Mouse (Mus musculus): ENCODE data around the gene Dtl.

Dtl gene

GRCm38 (mm10) chr1:191575458-191576247 lies at the start of gene Dtl, which contains the start of gene Ints7:
Dtl (minus strand) TSS chr1:191575544.
Ints7 (plus strand) TSS chr1:191575636.
- in situ Hi-C loops (cut with MboI, MseI): loop anchor here (5.0 to 25.0 kb wide), 3 partner anchors 242 to 1562 kb away; partner anchors contain the start of genes Diexf and Slc30a1

GRCm38 (mm10) chr1:191625026-191625425 lies 49.7 kb upstream of the Dtl start:
- in situ Hi-C loops (cut with MboI, MseI): no loop called here

GRCm38 (mm10) chr1:191624492-191624891 lies 49.1 kb upstream of the Dtl start:
- in situ Hi-C loops (cut with MboI, MseI): no loop called here

GRCm38 (mm10) chr1:191622801-191623200 lies 47.5 kb upstream of the Dtl start:
- in situ Hi-C loops (cut with MboI, MseI): no loop called here

- in situ Hi-C loops (cut with MboI, MseI): no loop called here
These were observed 45.8 kb upstream of the Dtl start for GRCm38 (mm10) chr1:191621096-191621495.

DNA sequence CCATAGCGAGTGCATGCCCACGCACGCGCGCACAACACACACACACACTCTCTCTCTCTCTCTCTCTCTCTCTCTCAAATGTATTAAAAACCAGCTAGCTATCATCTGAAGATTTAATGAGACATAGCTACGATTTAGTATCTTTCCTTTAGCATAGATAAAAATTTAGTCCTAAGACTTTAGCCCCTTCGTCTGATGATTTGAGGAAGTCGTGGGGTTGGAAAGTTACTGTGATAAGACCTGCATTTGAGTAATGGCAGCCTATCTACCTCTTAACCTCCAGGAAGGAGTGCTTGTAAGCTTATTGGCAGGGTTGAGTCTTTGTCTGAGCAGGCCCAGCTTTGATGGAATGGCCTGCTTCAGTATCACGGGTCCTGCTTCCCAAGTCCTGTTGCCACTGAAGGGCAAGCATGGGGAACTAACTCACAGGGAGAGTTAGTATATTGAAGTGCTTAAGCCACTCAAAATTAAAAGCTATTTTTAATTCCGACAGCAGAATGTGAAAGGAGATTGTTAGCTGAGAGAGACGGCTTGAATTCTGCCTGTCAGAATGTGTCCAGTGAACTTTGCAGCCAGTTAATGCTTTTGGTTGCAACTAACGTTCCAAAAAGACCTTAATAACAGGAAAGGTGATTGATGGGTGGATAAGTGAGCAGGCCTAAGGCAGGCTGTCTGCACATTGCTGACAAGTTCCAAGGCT lies 42.9 kb upstream of the Dtl start:
- in situ Hi-C loops (cut with MboI, MseI): no loop called here

DNA sequence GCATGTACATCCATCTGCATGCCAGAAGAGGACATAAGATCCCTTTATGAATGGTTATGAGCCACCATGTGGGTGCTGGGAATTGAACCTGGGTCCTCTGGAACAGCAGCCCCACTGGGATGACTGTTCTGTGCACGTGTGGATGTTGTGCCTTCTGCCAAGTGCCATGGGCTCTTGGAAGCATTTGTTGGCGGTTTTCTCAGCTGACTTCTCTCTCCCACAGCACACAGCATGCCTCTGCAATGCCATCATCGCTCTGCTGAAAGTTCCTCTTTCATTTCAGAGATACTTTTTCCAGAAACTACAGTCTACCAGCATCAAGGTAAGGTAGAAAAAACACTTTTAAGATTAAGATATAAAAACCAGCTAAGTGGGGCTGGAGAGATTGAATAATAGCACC lies 42.2 kb upstream of the Dtl start:
- in situ Hi-C loops (cut with MboI, MseI): no loop called here

- in situ Hi-C loops (cut with MboI, MseI): no loop called here
These were observed 40.9 kb upstream of the Dtl start for GRCm38 (mm10) chr1:191616245-191616644.

GRCm38 (mm10) chr1:191612877-191613276 lies 37.5 kb upstream of the Dtl start:
- in situ Hi-C loops (cut with MboI, MseI): no loop called here

DNA sequence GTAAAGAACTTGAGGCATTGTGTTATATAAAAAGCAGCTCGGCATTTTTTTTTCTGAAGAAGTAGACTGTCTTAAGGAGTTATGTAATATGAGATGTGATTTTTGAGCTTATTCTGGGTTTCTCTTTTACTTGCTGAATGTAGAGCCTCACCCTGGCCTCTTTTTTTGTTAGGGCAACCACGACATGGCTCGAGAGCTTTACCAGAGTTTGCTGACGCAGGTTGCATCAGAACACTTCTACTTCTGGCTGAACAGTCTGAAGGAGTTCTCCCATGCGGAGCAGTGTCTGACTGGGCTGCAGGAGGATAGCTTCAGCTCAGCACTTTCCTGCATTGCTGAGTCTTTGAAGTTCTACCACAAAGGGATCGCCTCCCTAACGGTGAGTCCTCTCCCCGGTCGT lies 36.3 kb upstream of the Dtl start:
- in situ Hi-C loops (cut with MboI, MseI): no loop called here

- in situ Hi-C loops (cut with MboI, MseI): no loop called here
These were observed 35.0 kb upstream of the Dtl start for GRCm38 (mm10) chr1:191610357-191610756.

DNA sequence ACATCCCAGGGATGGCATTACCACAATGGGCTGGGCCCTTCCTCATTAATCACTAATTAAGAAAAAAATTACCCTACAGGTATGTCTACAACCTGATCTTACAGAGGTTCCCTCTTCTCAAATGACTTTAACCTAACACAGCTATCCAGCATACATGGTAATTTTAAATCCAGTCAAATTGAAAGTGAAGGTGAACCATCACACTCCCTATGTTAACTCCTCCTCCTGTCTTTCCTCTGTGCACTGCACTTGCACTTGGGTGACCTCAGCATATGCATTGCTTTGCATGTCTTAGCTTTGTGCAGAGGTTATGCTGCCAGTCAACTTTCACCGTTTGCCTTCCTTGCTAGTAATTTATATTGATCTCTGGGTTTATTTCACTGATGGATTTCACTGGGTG lies 34.2 kb upstream of the Dtl start:
- in situ Hi-C loops (cut with MboI, MseI): loop anchor here (10.0 kb wide), 1 partner anchor 205 kb away; no protein-coding TSS in a partner anchor

- in situ Hi-C loops (cut with MboI, MseI): loop anchor here (10.0 kb wide), 1 partner anchor 206 kb away; no protein-coding TSS in a partner anchor
These were observed 33.7 kb upstream of the Dtl start for GRCm38 (mm10) chr1:191609051-191609450.

DNA sequence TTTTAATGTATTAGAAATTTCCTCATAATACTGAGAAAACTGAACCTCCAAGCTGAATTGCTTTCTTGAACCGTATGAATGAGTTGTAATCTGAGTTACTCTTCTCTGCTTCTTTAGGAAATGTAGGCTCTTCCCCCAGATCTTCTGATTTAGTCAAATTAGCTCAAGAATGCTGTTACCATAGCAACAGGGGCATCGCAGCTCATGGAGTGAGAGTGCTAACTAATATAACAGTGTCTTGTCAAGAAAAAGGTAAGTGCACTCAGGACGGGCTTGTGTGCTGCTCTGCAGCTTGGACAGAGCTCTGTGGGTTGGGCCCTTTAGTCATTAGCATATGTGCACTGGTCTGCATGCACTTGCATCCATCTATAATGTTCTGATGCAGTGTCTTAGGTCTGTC lies 29.3 kb upstream of the Dtl start:
- in situ Hi-C loops (cut with MboI, MseI): loop anchor here (10.0 kb wide), 1 partner anchor 210 kb away; no protein-coding TSS in a partner anchor

GRCm38 (mm10) chr1:191599210-191599609 lies 23.9 kb upstream of the Dtl start:
- in situ Hi-C loops (cut with MboI, MseI): loop anchor here (25.0 kb wide), 1 partner anchor 1538 kb away; the partner anchor contains the start of gene Diexf

DNA sequence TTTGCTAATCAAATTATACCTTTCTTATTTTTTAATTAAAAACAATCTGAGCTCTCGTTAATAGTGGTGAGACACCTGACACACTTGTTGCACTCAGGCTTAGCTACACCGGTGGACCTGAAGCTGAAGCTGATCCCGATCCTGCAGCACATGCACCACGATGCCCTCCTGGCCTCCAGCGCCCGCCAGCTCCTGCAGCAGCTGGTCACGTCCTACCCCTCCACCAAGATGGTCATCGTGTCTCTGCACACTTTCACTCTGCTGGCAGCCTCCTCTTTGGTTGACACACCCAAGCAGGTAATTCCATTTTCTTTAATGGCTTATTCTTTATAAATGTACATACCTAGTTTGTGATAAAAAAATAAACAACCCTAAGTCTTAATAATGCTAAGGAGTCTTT lies 20.7 kb upstream of the Dtl start:
- in situ Hi-C loops (cut with MboI, MseI): loop anchor here (25.0 kb wide), 1 partner anchor 1541 kb away; the partner anchor contains the start of gene Diexf

DNA sequence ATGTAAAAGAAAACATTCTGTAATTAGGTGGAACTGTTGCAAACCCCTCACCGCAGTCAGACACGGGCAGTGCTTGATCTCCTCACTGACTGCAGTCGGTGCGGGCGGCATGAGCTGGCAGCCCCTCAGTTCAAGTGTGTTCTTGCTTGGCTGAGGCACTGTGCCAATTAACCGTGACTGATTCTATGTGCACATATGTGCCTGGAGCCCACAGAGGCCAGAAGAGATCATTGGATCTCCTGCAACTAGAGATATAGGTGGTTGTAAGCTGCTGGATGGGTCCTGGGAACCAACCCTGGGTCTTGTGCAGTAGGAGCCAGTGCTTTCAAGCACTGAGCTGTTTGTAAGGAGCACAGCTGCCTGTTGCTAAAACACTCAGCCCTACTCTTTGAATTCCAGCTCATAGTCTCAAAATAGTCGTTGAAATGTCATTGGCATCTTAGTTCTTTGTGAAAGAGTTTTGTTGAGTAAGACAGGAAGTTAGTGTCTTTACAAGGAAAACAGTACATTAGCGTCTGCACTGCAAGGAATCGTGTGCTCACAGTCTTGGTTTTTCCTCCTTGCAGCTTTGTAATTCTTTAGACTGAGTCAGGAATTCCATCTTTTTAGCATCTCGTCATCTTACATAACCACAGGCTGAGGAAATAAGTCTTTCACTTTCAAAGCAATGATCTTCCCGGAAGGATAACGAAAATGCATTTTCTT lies 16.8 kb upstream of the Dtl start:
- in situ Hi-C loops (cut with MboI, MseI): loop anchor here (25.0 kb wide), 1 partner anchor 1545 kb away; the partner anchor contains the start of gene Diexf

- in situ Hi-C loops (cut with MboI, MseI): loop anchor here (25.0 kb wide), 1 partner anchor 1549 kb away; the partner anchor contains the start of gene Diexf
These were observed 13.4 kb upstream of the Dtl start for GRCm38 (mm10) chr1:191588749-191589148.

- in situ Hi-C loops (cut with MboI, MseI): loop anchor here (25.0 kb wide), 1 partner anchor 1550 kb away; the partner anchor contains the start of gene Diexf
These were observed 11.7 kb upstream of the Dtl start for GRCm38 (mm10) chr1:191587062-191587461.

DNA sequence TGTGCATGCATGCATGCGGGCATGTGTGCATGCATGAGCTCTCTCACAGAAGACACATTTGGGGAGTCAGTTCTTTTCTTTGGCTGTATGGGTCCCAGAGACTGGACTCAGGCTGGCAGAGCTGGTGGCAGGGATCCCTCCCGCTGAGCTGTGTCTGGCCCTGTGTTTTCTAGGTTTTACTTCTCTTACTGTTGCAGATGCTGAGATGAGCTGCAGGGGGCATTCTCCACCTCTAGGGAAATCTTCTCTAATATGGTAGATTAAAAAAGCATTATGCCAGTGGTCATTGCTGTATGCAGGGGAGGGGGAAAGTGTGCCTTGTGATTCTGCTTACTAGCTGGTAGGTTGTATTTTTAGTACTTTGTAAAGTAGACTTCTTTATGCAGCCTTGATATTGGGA lies 10.4 kb upstream of the Dtl start:
- in situ Hi-C loops (cut with MboI, MseI): loop anchor here (25.0 kb wide), 1 partner anchor 1552 kb away; the partner anchor contains the start of gene Diexf

- in situ Hi-C loops (cut with MboI, MseI): loop anchor here (25.0 kb wide), 1 partner anchor 1553 kb away; the partner anchor contains the start of gene Diexf
These were observed 9.1 kb upstream of the Dtl start for GRCm38 (mm10) chr1:191584483-191584882.
